ENCODE assay signal across 13 mouse cellular contexts in genomic region chr11:53483159-53483891, GRCm38 (mm10). TPM values are rescaled to one million over a fixed set of nuclear protein-coding genes. Genes with fewer than 3 reads are reported as not detected.
DNase-seq lines count a peak whose midpoint lies in the region; ATAC-seq lines count a peak whose summit lies in the region.
"Had no signal": no experiment of that assay in that cellular context is flagged by ENCODE, and none has a peak within 500 bp of the region (broad histone marks: within the 10 kb centered on the region; RNA-seq: fewer than 3 reads in every experiment).

No protein-coding gene starts in this region.

- WGBS in liver, embryonic 11.5 days, result 32% methylated on average over 9 of the region's 9 CpGs
- 48% methylated on average over 9 of the region's 9 CpGs for WGBS in stomach, embryonic 16.5 days

- ATAC-seq in liver, embryonic 11.5 days (replicated peaks; ENCODE audit: low FRiP score), result peak; percentile 82
- ATAC-seq in stomach, embryonic 16.5 days (ENCODE audit: insufficient read depth, low FRiP score), result peak; percentile 66
- no peak for ATAC-seq in megakaryocyte, adult 5-6 weeks (ENCODE audit: poor library complexity, severe bottlenecking)
- ATAC-seq: forebrain, embryonic 16.5 days had no signal

- H3K4me1 ChIP-seq in liver, embryonic 11.5 days (replicated peaks; ENCODE audit: control insufficient read depth, insufficient read depth, low read length), result peaks cover 38% of the 10 kb centered on the region
- H3K4me1 ChIP-seq in stomach, embryonic 16.5 days (ENCODE audit: control insufficient read depth, insufficient read depth, low read length), result peaks cover 21% of the 10 kb centered on the region

- peak overlapping the region; percentile 52 for H3K9ac ChIP-seq in liver, embryonic 11.5 days (ENCODE audit: low read depth, low read length)
- no peak overlapping the region for H3K9ac ChIP-seq in stomach, embryonic 16.5 days (ENCODE audit: low read length)
- H3K9ac ChIP-seq: midbrain, embryonic 12.5 days had no signal

- no peaks in the 10 kb centered on the region for H3K9me3 ChIP-seq in liver, embryonic 11.5 days (ENCODE audit: control insufficient read depth, low read length)
- H3K9me3 ChIP-seq in stomach, embryonic 16.5 days (replicated peaks; ENCODE audit: control insufficient read depth, low read length), result no peaks in the 10 kb centered on the region

- H3K27ac ChIP-seq in liver, embryonic 11.5 days (ENCODE audit: low read depth, low read length), result peak overlapping the region; percentile 90
- H3K27ac ChIP-seq in stomach, embryonic 16.5 days (ENCODE audit: low read length), result peak overlapping the region; percentile 50; the same call in 1 of the 2 replicates
- H3K27ac ChIP-seq: heart, adult 2 months; midbrain, embryonic 12.5 days had no signal

- H3K36me3 ChIP-seq in liver, embryonic 11.5 days (ENCODE audit: control insufficient read depth, insufficient read depth, low read length), result no peaks in the 10 kb centered on the region
- H3K36me3 ChIP-seq in stomach, embryonic 16.5 days (ENCODE audit: control insufficient read depth, insufficient read depth, low read length), result no peaks in the 10 kb centered on the region
- H3K36me3 ChIP-seq: midbrain, embryonic 12.5 days had no signal

- peak overlapping the region; percentile 55 for H3K4me2 ChIP-seq in liver, embryonic 11.5 days
- no peak overlapping the region for H3K4me2 ChIP-seq in stomach, embryonic 16.5 days (ENCODE audit: low read depth, low read length)
- H3K4me2 ChIP-seq: midbrain, embryonic 12.5 days had no signal

- H3K4me3 ChIP-seq in liver, embryonic 11.5 days (ENCODE audit: low read depth, low read length), result no peak overlapping the region
- H3K4me3 ChIP-seq in stomach, embryonic 16.5 days (replicated peaks; ENCODE audit: low read length), result no peak overlapping the region
- H3K4me3 ChIP-seq: heart, adult 2 months; midbrain, embryonic 12.5 days had no signal

- peaks cover 34% of the 10 kb centered on the region for H3K27me3 ChIP-seq in liver, embryonic 11.5 days (replicated peaks; ENCODE audit: control insufficient read depth, insufficient read depth, low read length)
- H3K27me3 ChIP-seq in stomach, embryonic 16.5 days (ENCODE audit: control insufficient read depth, insufficient read depth, low read length), result peaks cover 23% of the 10 kb centered on the region

- peak; percentile 44 to 76 for DNase-seq in adrenal gland, adult (ENCODE audit: inconsistent age in 2 of 2, low spot score in 1 of 2)
- DNase-seq in adrenal gland, adult 8-10 months, result no peak
- DNase-seq in ovary, postnatal 36 days (ENCODE audit: low spot score), result peak; percentile 40
- DNase-seq in ovary, postnatal 10 days (ENCODE audit: low spot score), result no peak
- DNase-seq in liver, embryonic 11.5 days (ENCODE audit: low spot score), result no peak
- no peak for DNase-seq in testis, postnatal 14 days (ENCODE audit: low spot score)
- DNase-seq: heart, adult 2 months; right cerebral cortex, adult 18-20 months had no signal

RNA-seq across cellular contexts. Expression of gene Sowaha, which starts 3.3 kb away (rescaled TPM):
- total RNA-seq in adrenal gland, adult 8-10 months (2022), result 1 to 10 TPM in 1 of 4 experiments, under 1 TPM in 3; 0.32 to 1.0 (median 0.71) TPM
- polyA plus RNA-seq in liver, embryonic 11.5 days (2014; fragmentation: Nextera tagmentation; extraction: Ambion mirVana), result 1.1 and 1.5 TPM in 2 replicates
- 0.46 and 0.58 TPM in 2 replicates for polyA plus RNA-seq in stomach, embryonic 16.5 days (2015; fragmentation: Nextera tagmentation; extraction: Ambion mirVana)
- total RNA-seq in megakaryocyte, adult 5-6 weeks (2015), result not detected in 2 replicates
- not detected in 2 replicates for total RNA-seq in megakaryocyte, adult 5-6 weeks (2017)

RNA-seq across cellular contexts. Expression of gene Gm9945, which starts 3.4 kb away (rescaled TPM):
- total RNA-seq in adrenal gland, adult 8-10 months (2022), result not detected
- not detected in 2 replicates for polyA plus RNA-seq in liver, embryonic 11.5 days (2014; fragmentation: Nextera tagmentation; extraction: Ambion mirVana)
- polyA plus RNA-seq in stomach, embryonic 16.5 days (2015; fragmentation: Nextera tagmentation; extraction: Ambion mirVana), result not detected in 2 replicates
- total RNA-seq in megakaryocyte, adult 5-6 weeks (2015), result not detected in 2 replicates
- total RNA-seq in megakaryocyte, adult 5-6 weeks (2017), result not detected in 2 replicates
- total RNA-seq: heart, adult 2 months had no signal
- polyA plus RNA-seq: forebrain, embryonic 16.5 days; heart, adult 2 months; midbrain, embryonic 12.5 days had no signal

RNA-seq across cellular contexts. Expression of gene Gm9837, which starts 13.0 kb away (rescaled TPM):
- total RNA-seq in adrenal gland, adult 8-10 months (2022), result not detected
- not detected in 2 replicates for polyA plus RNA-seq in liver, embryonic 11.5 days (2014; fragmentation: Nextera tagmentation; extraction: Ambion mirVana)
- polyA plus RNA-seq in stomach, embryonic 16.5 days (2015; fragmentation: Nextera tagmentation; extraction: Ambion mirVana), result not detected in 2 replicates
- not detected in 2 replicates for total RNA-seq in megakaryocyte, adult 5-6 weeks (2015)
- not detected in 2 replicates for total RNA-seq in megakaryocyte, adult 5-6 weeks (2017)
- total RNA-seq: heart, adult 2 months; left cerebral cortex, postnatal 25 days had no signal
- polyA plus RNA-seq: forebrain, embryonic 16.5 days; heart, adult 2 months; midbrain, embryonic 12.5 days had no signal

RNA-seq across cellular contexts. Expression of gene Shroom1, which starts 26.3 kb away (rescaled TPM):
- 1 to 10 TPM; 2.6 to 10.0 (median 7.4) TPM for total RNA-seq in adrenal gland, adult 8-10 months (2022)
- polyA plus RNA-seq in liver, embryonic 11.5 days (2014; fragmentation: Nextera tagmentation; extraction: Ambion mirVana), result 2.6 and 2.7 TPM in 2 replicates
- polyA plus RNA-seq in stomach, embryonic 16.5 days (2015; fragmentation: Nextera tagmentation; extraction: Ambion mirVana), result 1.8 TPM in 2 replicates
- 0.05 and 0.13 TPM in 2 replicates for total RNA-seq in megakaryocyte, adult 5-6 weeks (2015)
- total RNA-seq in megakaryocyte, adult 5-6 weeks (2017), result 0.07 and 4.5 TPM in 2 replicates

RNA-seq across cellular contexts. Expression of gene Gm10447, which starts 26.4 kb away (rescaled TPM):
- under 1 TPM in 3 of 4 experiments, not detected in 1; 0.21 to 0.59 (median 0.48) TPM for total RNA-seq in adrenal gland, adult 8-10 months (2022)
- polyA plus RNA-seq in liver, embryonic 11.5 days (2014; fragmentation: Nextera tagmentation; extraction: Ambion mirVana), result 0.10 TPM in 1 of 2 replicates, not detected in the other
- polyA plus RNA-seq in stomach, embryonic 16.5 days (2015; fragmentation: Nextera tagmentation; extraction: Ambion mirVana), result 0.10 TPM in 2 replicates
- total RNA-seq in megakaryocyte, adult 5-6 weeks (2015), result not detected in 2 replicates
- 0.11 TPM in 1 of 2 replicates, not detected in the other for total RNA-seq in megakaryocyte, adult 5-6 weeks (2017)
- total RNA-seq: heart, adult 2 months had no signal
- polyA plus RNA-seq: forebrain, embryonic 16.5 days; heart, adult 2 months; midbrain, embryonic 12.5 days had no signal

Comparison
In these comparisons a context has a peak if more than half of its experiments do, and no peak if none do; other contexts are left out.
1. DNase-seq: peak in adrenal gland, adult (2 of 2) and ovary, postnatal 36 days (single experiment); none in adrenal gland, adult 8-10 months (single experiment), ovary, postnatal 10 days (single experiment), liver, embryonic 11.5 days (single experiment) and testis, postnatal 14 days (single experiment).